Mouse (Mus musculus) layer of hippocampus, postnatal 25 days (tissue): ENCODE results near the gene Lrp1. TPM values are rescaled to one million over a fixed set of nuclear protein-coding genes. Genes with fewer than 3 reads are reported as not detected.

Experiments
- DNase-seq, 2 experiments: peaks; one replicate each; pipeline ENCODE4 v3.0.0; 2022; ENCODE audit warnings: mixed read lengths in 2 of 2, low spot score in 1 of 2; ENCODE audit errors: extremely low spot score in 1 of 2
- total RNA-seq, 2 experiments: library from RNA; stranded (reverse); gene quantifications; 2 replicates each; pipeline ENCODE4 v1.2.3; 2021

The Lrp1 gene
- total RNA-seq, 2 experiments from 2014 or later, result 259 to 316 TPM

- no peak for DNase-seq
These were observed 56.6 kb downstream of the Lrp1 start for GRCm38 (mm10) chr10:127564301-127564700.

DNA sequence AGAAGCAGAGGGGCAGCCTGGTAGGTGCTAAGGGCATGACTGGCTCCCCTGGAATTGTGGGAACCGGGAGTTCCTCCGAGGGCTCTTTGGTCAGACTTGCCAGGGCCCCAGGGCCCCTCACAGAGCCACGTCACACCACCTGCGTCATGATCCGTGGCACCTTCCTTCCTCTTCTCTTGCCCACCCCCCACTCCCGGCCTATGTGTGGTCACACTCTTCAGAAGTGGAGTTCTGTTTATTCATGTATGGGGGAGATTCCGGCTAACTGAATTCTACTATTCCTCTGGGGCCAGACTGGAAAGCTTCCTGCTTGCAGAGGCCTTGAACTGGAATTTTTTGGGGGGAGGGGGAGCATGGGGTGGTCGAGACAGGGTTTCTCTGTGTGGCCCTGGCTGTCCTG, 57.1 kb downstream of the Lrp1 start:
- DNase-seq, result no peak

DNA sequence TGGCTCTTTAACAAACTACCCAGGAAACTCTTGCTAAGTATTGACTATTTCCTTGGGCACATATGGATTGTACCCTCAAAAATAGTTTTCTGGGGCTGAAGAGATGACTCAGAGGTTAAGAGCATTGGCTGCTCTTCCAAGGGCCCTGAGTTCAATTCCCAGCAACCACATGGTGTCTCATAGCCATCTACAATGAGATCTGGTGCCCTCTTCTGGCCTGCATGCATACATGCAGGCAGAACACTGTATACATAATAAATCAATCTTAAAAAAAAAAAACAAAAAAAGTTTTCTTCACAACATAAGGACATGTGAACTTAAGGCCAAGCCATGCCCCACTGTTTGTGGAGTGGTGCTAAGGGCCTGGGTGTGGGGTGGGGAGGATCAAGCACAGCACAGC, 59.8 kb downstream of the Lrp1 start:
- no peak for DNase-seq

DNA sequence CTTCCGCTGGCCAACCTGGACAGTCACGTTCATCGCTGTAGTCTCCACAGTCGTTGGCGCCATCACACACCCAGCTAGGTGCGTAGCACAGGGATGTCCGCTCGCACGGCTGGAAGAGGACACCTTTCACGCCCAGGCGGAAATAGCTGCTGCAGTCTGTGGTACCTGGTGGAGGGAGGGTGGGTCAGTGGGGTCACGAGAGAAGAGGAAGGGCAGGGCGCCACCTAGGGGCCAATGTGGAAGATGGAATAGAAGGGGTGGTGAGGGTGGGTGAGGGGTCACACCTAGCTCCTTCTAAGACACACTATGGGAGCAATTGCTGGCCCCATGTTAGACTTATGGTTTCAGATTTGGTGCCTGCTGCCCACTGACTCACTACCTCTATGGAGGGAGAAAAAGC, 63.6 kb downstream of the Lrp1 start:
- no peak for DNase-seq

DNA sequence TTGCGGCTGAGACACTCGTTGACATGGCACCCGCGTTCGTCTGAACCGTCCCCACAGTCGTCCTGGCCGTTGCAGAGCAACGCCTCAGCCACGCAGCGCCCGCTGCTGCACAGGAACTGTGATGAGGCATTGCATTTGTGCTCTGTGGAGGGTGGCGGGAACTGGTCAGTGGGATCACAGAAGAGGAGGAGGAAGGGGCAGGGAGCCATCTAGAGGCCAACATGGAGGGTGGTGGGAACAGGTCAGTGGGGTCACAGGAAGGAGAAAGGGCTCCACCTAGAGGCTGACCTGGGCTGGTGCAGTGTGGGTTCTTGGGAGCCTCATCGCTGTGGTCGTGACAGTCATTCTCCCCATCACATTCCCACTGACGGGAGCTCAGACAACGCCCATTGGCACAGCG, 65.2 kb downstream of the Lrp1 start:
- no peak for DNase-seq

DNA sequence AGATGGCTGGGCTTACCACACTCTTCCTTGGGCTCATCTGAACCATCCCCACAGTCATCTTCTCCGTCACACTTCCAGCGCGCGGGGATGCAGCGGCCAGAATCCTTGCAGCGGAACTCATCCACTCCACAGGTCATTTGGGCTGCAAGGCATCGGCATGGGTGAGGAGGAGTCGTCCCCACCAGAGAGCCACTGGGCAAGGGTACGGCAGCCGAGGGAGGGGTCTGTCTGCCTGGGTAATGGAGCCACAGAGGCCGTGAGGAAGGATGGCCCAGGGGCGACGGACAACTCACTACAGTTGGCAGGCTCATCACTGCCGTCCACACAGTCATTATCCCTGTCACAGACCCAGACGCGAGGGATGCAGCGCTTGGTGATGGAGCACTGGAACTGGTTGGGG, 71.1 kb downstream of the Lrp1 start:
- no peak for DNase-seq

- DNase-seq, result no peak
These were observed 72.7 kb downstream of the Lrp1 start for GRCm38 (mm10) chr10:127548236-127548635.

- DNase-seq, result no peak
These were observed 74.4 kb downstream of the Lrp1 start for GRCm38 (mm10) chr10:127546505-127546904.

GRCm38 (mm10) chr10:127544375-127544774, 76.6 kb downstream of the Lrp1 start:
- DNase-seq, result no peak

GRCm38 (mm10) chr10:127543916-127544315, 77.0 kb downstream of the Lrp1 start:
- DNase-seq, result no peak

DNA sequence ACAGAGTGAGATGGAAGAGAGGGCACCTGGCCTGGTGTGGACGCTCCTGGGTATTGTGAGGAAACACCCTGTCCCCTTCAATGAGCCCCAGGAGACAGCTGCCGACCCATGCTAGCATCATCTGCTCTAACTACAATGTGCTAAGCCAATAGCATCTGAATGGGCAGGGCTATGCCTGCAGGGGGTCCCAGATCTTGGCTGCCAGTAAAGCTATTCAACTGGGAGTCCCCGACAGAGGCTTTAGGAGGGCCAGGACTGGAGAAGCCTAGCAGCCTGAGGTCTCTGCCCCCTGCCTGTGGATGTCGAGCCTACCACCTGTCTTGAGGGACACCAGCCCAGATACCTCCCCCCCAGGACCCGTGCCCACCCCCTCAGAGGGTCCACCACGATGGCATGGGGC, 78.2 kb downstream of the Lrp1 start:
- no peak for DNase-seq

GRCm38 (mm10) chr10:127542084-127542483, 78.9 kb downstream of the Lrp1 start:
- DNase-seq, result peak in 1 of 2 experiments; percentile 16

- no peak for DNase-seq
These were observed 79.4 kb downstream of the Lrp1 start for GRCm38 (mm10) chr10:127541510-127541909.

DNA sequence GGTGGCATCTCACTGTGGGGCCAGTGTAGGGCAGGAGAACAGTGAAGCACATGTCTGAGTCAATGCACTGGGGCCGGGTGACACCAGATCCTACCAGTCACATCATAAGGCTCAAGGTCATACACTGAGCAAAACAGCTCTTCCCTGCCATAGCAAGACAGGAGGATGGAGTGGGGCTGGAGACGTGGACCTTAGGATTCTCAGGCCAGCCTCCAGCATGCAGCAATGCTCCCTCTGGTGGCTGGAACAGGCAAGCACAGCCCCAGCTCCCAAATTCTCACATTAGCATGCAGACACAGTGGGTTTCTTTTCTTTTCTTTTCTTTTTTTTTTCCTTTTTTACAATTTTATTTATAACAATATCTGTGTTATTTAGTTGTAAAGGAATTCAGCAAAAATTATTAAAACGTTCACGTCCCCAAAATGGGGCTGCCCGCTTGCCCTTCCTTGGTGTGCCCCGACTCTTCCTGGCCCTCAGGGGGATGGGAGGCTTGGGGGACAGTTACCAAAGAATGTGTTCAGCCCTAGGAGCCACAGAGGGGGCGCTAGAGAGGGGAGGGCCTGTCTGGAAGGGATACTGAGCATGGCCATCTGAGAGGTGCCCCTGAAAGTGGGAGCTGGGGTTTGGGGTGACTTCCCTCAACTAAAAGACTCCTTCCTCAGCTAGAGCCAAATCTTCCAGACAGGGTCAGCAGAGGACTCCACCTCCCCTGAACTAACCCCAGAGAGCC, 82.9 kb downstream of the Lrp1 start:
- peak; percentile 61 to 85 for DNase-seq

- DNase-seq, result peak in 1 of 2 experiments; percentile 55
These were observed 84.2 kb downstream of the Lrp1 start for GRCm38 (mm10) chr10:127536586-127537314.

DNA sequence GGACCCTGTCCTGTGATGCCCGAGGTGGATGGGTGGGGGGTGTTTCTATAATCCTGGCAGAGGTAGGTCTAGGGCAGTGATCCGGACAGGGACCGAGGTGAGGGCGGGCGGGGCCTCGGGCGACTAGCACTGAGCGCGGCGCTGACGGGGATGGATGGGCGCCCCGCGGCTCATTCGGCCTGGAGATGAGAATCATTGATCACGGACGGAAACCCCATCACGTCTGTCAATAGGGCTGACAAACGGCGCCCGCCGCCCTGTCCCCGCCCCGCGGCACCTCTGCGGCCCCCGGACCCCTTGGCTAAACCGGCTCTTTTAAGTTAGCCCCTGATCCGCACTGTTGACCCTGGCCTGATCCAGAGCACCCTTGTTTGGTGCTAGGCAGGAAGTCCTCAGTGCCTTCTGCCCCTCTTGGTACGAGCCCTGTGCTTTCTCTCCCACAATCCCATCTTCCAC, 86.0 kb downstream of the Lrp1 start:
- no peak for DNase-seq

DNA sequence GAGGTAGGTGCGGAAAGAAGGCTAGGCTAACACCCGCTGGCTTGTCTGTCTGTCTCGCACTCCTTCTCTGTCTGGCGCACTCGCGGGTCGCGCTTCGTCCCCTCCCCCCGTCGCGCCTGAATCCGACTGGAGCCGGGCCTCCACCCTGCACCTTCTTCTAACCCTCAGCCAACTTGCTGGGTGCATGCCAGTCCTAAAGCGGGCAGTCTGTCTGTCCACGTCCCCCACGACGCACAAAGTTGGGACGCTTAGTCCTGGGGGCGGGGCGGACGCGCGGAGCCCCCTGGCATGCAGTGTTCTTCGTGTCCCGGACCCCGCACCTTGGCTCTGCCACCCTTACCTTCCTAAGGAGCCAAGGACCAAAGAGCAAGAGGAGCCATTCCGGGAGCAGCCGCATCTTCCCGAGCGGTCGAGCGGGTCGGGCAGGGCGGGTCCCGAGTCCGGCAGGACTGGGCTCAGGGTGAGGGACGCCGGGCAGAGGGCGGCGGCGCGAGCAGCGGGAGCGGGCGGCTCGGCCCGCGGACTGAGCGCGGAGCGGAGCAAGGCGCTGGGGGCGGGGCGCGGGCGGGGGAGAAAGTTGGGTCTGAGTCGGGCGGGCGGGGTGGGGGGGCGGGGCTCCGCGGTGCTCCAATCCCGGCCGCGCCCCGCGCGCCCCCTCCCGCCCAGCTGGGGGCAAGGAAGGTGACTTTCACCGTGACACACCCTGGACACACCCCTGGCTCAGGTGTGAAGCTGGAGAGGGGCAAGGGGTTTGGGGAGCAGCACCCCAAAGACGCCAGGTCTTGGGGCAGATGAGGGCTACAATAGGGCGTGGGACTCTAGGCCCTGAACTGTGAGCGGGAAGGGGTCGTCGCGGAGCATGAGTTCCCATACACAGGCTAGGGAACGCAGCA, 86.7 kb downstream of the Lrp1 start, which contains the start of gene Nxph4:
Gene Nxph4 (minus strand): TSS at position 524 of the 893 bp plus-strand sequence.
- no peak for DNase-seq

DNA sequence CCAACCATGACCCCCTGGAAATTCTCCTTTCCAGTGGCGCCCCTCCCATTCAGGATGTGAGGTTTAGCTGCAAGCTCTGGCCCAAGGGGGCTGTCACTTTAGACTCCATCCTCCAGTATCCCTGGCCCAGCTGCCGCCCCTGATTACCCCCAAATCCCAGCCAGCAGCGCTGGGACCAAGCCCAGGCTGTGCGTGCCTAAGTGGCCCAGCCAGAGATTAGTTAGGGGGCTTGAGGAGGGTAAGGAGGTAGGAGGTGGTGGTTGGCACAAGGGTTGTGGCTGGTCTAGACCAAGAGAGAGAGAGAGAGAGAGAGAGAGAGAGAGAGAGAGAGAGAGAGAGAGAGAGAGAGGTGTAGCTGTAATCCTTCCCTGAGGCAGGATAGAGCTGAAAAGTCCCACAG, 89.4 kb downstream of the Lrp1 start:
- DNase-seq, result no peak

DNA sequence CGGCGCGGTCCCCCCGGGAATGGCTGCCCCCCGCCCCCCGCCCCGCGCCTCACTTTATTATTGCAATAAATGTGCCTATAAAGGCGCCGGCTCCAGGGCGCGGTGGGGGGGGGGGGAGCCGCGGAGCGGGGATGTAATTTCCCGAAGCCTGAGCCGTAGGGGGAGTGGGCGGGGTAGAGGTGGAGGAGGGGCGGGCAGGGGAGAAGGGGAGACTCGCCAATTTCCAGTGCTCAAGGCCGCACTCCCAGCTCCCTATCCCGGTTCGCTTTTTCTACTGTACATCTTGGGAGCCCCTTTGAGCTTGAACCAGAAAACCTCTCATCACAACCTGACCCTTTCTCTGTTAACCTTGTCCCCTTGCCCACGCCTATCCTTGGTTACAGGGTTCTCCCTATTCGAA, 90.0 kb downstream of the Lrp1 start:
- no peak for DNase-seq

- no peak for DNase-seq
These were observed 93.5 kb downstream of the Lrp1 start for GRCm38 (mm10) chr10:127527481-127527880.

- DNase-seq, result peak in 1 of 2 experiments; percentile 38
These were observed 94.3 kb downstream of the Lrp1 start for GRCm38 (mm10) chr10:127526681-127527080.
